Mouse (Mus musculus): ENCODE results near the gene Sulf2. TPM values are rescaled to one million over a fixed set of nuclear protein-coding genes. Genes with fewer than 3 reads are reported as not detected.

Sulf2 gene
- total and polyA plus RNA-seq, 3 experiments, result 36.8 to 119 (median 56.3) TPM

Other genes starting within 250 kb of the Sulf2 start
- gene Ncoa3, start 163.0 kb downstream of the Sulf2 start, total RNA-seq (2021), result 10 to 100 TPM; 28.5 to 29.8 TPM
- 26.2 and 27.9 TPM in 2 replicates for gene Ncoa3, start 163.0 kb downstream of the Sulf2 start, polyA plus RNA-seq (2012; rRNA removed)